Mouse (Mus musculus): ENCODE measurements at regions not wholly inside any gene's neighbourhood (a gene's known extent, or its start where the extent isn't known, plus 50 kb on each side); places are given as distances from the start of the nearest gene placed in this dataset.
"Not testable (repeated sequence)": the region's sequence is repeated elsewhere in the genome, so short reads cannot be mapped to it uniquely, and the experiment has no call there.

DNA sequence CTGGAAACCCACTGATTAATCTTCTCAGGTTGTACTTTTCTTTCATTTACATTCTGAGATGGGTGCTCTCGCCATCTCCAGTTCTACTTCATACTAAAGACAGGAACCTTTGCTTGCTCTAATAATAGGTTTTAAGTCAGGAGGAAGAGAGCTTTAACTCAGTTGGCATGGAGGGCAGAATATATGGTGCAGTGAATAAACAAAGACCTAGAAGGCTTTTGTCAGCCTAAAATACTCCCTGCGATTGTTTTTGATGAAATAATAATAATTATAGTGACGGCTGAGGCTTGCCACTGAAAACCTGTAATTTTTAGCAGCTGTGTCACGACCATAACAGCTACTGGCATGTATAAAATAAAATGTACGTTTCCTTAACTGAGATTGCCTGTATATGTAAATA lies 327.9 kb upstream of the Cwc22 start:
- no peak for DNase-seq

DNA sequence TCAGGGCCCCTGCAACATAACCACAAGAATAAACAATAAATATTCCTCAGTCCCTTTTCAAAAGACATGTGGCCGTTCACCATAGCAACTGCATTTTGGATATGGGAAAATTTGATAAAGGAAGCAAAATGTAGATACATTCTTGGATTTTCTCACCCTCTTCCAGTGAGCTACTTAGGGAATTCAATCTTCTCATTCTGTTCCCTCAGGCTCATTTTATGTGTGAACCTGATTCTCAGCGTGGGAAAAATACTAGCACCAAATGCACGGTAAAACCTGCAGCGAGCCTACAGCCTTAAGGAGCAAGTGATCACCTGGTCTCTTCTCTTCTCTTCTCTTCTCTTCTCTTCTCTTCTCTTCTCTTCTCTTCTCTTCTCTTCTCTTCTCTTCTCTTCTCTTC lies 322.5 kb upstream of the Cwc22 start:
- no peak for DNase-seq

DNA sequence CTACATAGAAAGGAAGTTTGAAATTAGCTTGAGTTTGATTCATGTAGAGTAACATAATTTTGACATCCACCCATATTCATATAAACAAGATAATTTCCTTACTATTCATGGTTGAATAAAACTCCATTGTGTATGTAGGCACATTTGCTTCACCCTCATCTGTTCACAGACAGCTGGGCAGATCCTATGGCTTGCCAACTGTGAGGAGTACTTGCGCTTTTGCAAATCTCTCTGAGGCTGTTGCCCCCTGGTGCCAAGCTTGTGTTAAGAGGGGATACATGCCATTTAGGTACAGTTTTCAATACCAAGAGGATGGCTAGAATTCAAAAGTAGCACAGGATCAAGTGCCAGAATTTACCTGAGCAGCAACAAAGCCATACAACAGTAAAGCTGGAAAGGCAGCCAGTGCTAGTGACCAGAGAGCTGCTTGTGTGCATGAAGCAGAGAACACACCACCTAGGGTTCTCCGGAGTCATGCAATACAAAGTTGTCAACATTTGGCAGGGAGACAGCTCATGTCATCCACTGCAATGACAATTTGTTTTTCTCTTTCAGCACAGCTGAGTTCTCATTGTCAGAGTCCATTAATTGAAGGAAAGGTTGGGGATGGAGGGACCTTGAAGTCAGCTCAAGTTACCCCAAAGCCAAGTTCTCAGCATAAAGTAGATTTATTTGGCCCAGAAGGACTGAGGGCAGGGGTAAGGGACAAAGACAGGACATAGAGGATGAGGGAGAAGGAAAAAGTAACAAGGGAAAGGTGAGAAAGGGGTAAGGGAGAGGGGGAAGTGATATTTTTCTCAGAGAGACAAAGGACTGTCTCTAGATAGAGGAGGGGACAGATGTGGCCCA lies 321.6 kb upstream of the Cwc22 start:
- DNase-seq, result no peak

DNA sequence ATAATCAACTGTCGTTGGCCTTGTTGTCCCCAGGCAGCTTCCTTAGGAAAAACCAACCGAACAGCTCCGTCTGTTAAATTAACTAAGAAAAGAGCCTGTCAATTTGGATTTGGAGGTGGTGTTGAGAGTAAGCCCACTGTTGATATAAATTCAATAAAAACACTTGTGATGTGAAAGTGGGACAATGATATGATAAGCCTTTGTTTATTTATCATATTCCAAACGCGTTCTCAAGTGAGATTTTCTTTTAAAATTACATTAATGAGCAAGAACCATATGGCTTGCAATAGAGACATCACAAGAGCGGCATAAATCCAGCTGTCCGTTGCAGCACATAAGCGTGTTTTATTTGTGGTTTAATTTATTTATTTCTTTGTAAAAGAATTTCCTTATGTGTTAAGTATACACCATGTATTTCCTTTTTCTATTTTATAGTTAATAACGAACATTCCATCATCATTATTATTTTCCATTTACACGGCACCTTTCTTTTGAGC lies 307.5 kb upstream of the Cwc22 start:
- no peak for DNase-seq

DNA sequence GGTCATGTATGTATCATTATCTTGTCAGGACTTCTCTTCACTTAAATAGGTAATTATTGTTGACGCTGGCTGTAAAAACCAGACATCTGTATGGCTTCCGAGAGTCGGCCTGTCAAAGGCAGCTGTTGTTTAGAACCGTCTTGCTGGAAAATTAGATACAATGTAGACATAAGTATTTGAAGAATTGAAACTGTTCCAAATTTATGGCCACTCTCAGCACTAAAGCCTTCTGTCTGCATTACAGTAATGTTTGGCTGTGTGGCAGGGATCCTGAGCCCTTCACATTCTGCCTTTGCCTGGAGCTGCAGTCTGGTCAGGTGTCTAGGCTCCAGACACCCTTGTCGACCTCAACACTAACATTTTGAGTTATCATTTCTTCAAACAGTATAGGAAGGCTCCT lies 300.2 kb upstream of the Cwc22 start:
- no peak for DNase-seq

DNA sequence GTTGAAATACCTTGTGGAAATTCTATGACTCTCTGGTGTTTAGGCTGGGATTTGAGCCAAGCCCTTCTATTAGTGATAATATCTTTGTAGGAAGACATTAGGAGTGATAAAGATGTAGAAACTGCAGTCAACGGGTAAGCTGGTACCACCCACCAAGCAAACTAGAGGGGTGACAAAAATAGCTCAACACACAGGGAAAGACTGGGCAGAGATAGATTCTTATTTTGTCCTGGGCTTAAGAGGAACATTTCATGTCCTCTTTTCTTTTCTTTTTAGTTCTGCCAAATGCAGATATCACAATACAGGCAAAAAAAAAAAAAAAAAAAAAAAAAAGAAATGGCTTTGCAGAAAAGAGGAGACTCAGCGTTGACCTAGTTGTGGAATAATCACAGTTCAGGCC lies 294.1 kb upstream of the Cwc22 start:
- DNase-seq, result no peak

DNA sequence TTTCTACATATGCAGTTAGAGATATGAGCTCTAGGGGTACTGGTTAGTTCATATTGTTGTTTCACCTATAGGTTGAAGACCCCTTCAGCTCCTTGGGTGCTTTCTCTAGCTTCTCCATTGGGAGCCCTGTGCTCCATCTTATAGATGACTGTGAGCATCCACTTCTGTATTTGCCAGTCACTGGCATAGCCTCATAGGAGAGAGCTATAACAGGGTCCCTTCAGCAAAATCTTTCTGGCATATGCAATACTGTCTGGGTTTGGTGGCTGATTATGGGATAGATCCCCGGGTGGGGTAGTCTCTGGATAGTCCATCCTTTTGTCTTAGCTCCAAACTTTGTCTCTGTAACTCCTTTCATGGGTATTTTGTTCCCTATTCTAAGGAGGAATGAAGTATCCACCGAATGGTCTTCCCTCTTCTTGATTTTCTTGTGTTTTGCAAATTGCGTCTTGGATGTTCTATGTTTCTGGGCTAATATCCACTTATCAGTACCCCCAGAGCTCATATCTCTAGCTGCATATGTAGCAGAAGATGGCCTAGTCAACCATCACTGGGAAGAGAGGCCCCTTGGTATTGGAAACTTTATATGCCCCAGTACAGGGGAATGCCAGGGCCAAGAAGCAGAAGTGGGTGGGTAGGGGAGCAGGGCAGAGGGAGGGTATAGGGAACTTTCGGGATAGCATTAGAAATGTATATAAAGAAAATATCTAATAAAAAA lies 279.4 kb upstream of the Cwc22 start:
- DNase-seq, result not testable (repeated sequence)

DNA sequence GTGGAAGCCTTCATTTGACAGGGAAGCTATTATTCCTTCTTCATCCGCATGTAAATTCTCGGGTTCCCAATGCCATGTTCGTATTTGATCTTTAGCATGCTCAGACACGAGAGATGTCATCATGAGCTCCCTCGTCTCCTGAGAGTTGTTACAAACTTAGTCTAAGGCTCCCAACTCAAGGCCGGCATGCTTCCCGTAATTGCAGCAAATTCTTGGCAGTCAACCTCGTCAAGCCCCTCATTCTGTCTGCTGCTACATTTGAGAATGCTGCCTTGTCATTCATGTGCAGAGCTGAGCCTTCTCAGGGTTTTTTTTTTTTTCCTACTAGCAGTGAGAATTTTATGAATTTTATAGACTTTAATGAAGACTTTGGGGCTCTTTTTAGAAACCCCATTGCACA lies 268.3 kb upstream of the Cwc22 start:
- no peak for DNase-seq

DNA sequence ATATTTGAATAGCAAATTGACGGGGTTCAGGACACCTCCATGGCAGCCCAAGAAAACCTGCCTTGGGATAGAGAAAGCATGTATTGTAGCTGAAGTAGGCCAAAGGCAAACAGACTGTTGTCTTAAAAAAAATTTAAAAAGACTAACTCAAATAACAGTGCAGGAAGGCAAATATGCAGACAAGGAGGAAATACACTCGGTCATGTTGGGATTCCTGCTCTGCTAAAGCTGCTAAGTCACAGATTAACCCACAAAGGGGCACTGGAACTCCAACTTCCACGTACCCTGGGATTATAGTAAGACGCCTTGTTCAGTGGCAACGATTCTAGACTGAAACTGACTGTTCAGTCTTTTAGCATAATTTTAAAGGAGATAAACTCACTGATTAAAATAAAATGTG lies 258.9 kb upstream of the Cwc22 start:
- no peak for DNase-seq

DNA sequence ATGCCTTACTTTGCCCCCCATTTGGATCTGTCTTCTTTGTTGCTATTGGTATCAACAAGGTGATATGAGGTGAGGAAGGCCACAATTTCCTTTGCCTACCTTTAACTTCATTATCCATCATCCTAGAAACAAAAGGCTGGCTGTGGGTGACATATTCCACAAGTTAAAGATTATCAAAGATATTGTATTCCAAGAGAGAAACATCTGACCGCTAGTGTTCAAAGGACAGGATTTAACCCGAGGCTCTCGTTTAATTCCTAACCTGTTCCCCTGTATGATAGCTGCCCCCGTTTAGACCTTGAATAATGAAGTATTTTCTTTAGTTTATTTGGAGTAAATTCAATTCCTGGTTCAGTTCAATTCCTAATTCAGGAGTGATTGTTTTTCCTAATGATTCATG lies 249.8 kb upstream of the Cwc22 start:
- no peak for DNase-seq

DNA sequence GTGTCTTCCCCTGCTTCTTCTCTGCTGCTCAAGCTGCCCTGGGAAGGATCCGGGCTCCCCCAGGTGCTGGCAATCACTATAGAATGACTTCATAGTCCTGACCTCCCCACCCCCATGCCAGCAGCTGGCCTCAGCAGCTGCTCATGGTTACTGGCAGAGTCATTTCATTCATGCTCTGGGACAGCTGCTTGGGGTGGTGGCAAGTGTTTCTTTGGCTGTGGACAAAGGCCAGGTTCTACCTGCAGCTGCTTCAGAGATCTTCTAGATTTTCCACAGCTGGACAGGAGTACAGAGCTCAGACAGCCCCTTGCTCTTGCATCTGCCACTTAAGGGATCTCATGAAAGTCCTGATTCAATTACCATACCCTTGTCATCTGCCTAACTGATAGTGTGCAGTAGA lies 243.4 kb upstream of the Cwc22 start:
- DNase-seq, result no peak

DNA sequence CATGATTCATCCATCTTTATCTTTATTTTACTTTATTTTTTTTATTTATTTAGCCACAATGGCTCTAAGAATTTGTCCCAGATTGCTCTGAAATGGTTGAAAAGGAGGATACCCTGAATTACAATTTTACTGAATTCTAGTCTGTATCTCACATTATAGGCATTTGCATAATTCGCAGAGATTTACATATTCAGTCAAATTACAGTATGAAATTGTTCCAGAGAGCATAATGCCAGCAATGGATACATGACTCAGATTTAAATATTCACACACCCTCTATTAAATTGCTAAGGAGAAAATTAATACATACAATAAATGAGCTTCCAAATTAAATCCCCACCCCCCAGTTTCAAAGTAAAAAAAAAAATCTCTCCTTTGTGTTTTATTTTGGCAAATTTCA lies 238.8 kb upstream of the Cwc22 start:
- DNase-seq, result no peak

DNA sequence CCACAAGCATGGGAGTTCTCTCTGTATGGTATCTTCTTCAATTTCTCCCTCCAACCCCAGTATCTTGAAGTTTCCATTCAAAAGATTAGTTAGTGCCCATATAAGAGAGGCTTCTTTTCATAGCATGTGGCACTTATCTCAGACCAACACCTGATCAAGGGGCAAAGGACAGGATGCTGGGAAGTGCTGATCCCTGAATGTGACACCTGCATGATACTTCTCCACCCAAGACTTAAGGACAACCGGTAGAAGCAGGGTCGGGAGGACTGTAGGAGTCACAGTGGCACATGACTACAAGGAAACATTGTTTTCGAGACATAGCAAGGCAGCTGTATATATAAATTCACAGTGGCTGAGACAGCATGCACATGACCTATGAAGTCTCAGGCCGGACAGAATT lies 227.6 kb upstream of the Cwc22 start:
- no peak for DNase-seq

DNA sequence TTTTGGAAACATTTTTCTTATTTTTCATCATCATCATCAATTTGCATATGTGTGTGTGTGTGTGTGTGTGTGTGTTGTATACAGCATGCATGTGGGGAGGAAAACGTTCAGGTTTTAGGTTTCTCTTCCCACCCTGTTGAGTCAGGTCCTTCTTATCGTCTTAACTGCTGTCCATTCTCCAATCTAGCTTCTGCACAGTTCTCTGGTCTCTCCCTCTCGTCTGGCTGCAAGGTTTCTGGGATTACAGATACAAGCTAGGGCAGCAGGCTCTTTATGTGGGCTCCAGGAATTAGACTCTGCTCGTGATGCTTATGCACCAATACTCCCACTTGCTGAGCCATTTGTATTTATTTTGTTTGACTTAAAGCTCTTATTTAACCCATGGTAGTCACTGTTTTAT lies 226.6 kb upstream of the Cwc22 start:
- no peak for DNase-seq

DNA sequence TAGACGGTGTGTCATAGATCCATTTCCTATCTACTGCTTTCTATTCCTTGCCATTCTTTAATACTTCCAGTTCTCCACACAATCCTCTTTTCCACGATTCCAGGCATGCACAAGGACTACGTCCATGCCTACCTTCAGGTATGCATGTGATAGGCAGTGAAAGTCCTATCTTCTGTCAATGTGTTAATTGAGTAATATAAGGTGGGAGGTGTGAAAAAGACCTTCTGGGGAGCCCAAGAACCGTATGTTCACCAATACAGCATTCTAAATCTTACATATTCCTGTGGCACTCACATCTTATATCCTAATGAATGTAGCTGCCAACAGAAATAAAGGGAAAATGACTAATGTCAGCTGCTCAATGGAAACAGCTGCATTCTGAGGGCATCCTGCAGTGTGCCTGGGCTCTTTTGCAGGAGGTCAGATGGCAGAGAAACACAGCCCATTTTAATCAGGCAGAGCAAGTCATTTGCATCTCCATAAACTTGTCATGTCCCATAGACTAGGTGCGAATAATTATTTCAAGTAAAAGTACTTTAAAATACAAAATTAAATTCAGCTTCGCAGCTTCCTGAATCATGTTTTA lies 224.1 kb upstream of the Cwc22 start:
- DNase-seq, result no peak

DNA sequence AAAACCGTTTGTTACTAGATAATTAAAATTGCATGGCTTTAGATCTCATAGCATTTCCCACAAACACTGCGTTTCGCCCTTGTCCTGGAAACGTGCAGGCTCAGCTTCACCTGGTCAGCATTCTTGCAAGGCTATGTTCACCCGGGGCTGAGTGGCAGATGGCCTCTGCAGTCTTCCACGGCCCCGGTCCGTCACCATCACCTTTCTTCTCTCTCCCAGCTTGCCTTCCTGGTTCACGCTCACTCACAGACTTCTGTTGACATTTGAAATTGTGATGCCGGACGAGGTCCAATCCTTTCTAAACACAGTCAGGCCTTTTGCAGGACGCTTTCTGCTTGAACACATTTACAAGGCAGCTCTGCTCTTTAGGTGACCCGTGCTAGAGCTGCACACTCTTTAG lies 219.3 kb upstream of the Cwc22 start:
- DNase-seq, result no peak

DNA sequence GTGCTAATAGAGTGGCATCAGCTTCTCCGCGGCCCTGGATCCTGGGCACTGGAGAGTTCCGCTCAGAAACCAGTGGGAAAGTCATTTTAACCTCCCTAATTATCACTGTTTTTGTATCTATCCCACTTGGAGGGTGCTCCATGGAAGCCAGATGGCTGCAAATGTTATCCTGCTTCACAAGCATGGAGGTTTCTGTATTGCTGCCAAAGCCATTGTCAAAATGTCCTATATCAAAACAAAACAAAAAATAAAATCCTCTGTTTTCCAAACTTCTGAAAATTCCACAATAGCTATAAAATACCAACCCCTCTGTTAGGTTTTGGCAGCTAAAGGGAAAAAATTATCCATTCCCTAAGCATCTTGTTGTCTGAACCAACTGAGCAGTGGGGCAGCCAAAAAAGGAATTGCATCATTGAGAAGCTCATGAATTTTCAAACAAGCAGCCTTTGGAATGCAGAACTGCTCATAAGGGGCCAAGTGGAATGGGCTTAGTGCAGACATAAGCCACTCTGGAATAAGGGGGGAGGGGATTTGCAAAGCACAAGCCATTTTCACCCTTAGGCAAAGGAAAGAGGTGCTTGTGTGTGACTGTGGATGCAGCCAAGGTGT lies 213.8 kb upstream of the Cwc22 start:
- peak; percentile 20 for DNase-seq

DNA sequence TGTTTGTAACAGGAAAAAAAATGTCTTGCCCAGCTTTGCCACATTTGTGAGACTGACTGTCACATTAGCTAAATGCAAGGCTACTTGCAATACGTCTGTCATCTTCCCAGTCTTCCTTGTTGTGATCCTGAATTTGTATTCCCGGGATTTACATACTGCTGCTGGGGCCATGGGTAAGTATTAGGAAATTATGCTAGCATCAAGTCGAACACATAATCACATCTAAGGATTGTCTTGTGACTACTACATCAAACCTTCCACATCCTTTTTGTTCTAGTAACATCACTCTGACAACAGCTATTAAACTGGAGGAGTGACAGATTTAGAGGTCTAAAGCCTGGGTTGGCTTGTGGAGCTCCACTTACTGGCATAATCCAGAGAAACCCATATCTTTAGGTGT lies 164.2 kb upstream of the Cwc22 start:
- no peak for DNase-seq

DNA sequence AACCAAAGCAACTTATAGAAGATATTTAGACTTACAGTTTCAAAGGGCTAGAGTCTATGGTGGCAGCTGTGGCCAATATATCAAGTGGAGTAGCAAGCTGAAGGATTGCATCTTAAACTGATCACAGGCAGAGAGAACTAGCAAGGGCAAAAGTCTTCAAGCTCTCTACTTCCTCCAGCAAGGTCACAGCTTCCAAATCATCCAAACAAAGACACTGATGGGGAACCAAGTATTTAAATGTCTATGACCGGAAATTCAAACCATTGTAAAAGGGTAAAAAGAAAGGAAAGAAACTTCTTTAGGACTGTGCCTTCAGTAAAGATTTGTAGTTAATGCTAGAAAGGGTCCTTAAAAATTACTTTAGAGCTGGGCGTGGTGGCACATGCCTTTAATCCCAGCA lies 149.4 kb upstream of the Cwc22 start:
- DNase-seq, result no peak

DNA sequence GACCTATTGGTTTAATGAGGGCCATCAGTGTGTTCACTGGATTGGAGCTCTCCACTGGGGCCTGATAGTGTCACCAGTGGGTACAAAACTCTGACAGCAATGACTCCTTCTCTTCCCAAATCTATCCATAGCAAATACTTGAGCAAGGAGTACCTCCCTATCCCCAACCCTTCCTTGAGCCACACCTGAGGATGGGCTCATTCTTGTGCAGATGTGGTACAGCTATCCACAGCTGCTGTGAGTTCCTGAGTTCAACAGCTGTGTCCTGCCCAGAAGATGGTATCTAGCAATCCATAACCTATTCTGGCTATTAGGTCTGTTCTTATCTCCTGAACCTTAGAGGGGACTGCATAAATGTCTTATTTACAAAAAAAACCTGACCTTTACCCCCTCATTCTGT lies 148.7 kb upstream of the Cwc22 start:
- no peak for DNase-seq

DNA sequence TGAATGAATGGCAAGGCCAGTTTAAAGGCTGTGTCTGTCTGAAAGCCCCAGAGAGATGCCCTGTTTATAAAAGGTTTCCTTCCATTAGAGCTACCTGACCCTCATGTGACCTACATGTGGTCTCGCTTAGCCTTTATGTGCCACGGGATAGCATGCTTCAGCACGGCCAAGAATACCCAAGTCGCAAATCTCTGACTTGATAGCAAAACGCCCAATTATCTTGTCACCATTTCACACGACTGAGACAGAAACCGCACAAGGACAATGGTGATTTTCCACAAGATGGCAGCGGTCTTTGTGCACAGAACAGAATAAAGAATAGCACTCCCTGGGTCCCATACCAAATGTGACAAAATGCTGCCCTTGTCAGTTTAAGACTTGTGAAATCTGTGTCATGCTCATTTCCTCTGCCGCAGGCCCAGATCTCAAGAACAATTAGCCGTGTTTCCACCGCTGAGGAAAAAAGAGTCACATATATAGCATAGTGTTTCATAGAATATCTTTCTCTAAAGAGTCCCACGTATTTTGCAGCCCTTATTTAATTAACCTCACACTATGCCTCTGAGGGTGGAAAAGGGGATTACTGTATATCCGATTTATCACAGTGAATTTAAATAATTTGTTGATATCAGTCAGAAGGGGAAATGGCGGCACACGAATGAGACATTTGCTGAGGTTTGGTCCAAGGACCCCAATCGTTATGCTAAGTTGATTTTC lies 118.3 kb upstream of the Cwc22 start:
- DNase-seq, result no peak

DNA sequence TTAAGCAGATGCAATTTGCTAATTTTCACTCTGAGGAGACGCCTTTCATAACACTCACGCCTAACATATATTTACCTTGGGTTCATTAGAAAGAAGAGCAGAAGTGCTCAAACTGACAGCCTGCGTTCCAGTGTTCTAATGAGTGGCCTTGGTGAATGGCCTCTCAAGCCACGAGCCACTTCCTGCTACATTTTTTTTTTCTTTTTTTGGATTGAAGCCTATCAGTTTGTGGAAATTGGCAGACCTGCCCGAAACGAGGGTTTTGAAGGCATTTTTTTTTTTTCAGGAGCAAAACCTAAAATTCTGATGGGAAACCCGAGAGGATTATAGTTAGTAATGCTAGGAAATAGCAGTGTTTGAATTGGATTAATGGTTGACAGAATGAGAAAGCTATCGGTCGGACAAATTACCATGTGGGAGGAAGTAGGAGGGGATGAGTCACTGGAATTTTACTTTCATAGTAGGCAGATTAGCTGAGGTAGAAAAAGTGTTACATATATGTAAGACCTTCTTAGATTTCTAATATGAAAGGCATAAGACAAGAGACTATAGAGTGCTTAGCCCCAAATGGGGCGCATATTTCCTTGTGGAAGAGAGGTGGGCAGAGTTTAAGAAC lies 113.7 kb upstream of the Cwc22 start:
- DNase-seq, result no peak

DNA sequence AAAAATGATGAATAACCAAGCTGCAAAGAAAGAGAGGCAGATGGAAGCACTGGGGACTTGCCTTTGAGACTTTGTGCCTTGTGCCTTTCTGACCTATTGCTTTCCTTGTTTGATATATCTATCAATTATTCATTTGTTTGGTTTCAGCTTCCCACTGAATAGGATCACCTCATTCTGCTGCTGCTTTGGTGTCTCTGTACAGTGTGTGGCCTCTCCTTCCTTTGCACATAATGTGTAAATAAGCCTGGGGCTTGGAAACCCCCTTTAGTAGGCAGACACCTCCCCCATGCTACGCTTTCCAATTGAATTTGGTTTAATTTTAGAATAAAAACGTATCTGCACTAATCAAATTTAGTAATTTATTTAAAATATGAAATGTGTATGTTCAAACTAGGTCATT lies 112.8 kb upstream of the Cwc22 start:
- DNase-seq, result no peak
